Mouse (Mus musculus): ENCODE measurements around the gene Fhdc1.

The Fhdc1 gene

DNA sequence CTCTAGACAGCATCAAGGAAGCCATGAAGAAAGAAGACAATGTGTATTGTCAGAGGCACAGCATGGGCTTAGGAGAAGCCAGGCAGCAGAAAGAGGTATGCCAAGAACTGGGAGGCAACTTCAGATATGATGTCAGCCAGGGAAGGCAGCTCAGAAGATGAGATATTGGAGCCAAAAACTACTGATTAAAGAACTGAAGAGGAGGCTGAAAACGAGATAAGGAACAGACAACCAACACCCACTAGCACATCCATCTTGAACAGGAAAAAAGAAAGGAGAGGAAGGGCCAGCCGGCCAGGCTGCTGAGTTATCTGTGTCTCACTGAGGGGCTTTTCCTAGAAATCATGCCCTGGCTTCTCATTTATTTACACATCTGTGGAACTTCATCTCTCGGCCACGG lies 66.4 kb downstream of the Fhdc1 start:
- Histone ChIP-seq H3K27me3 (ENCODE audit: insufficient read depth, low read length) (peaks cover 5% of the 10 kb centered on the region; the same call in 1 of the 2 replicates), H3K36me3 (ENCODE audit: insufficient read depth, low read length) (no peaks in the 10 kb centered on the region), H3K4me1 (replicated peaks; ENCODE audit: low read depth, low read length) (peaks cover 6% of the 10 kb centered on the region), H3K4me3 (replicated peaks; ENCODE audit: low read length) (no peak overlapping the region), H3K9me3 (ENCODE audit: low read length) (no peaks in the 10 kb centered on the region)
- TF ChIP-seq CTCF (conservative IDR thresholded peaks at IDR 0.05; ENCODE audit: low read length) = no peak
- TF ChIP-seq POU5F1 (IDR thresholded peaks at IDR 0.05; ENCODE audit: borderline replicate concordance, low read length) = no peak

DNA sequence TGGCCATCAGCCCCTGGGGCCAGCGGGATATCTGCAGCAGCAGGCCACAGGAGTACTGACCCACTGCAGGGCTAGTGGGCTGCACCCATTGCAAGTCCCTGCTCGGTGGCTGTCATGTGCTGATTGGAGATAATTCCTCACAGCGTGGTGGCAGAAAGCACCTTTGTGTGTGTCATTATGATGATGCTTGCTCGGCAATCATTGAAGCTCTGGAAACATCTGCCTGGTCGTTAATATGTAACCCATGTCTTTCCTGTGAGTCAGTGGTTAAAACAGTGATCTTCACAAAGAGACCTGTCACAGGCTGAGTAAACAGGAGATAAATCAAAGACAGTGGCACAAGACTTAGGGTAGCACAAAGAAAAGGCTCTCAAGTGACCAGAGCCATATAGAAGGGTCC lies 67.3 kb downstream of the Fhdc1 start:
- no peaks in the 10 kb centered on the region for H3K9me3 ChIP-seq (ENCODE audit: low read length)
- no peak overlapping the region for H3K4me3 ChIP-seq (replicated peaks; ENCODE audit: low read length)
- peaks cover 5% of the 10 kb centered on the region; the same call in 1 of the 2 replicates for H3K27me3 ChIP-seq (ENCODE audit: insufficient read depth, low read length)
- peaks cover 10% of the 10 kb centered on the region for H3K4me1 ChIP-seq (replicated peaks; ENCODE audit: low read depth, low read length)
- TF ChIP-seq CTCF (conservative IDR thresholded peaks at IDR 0.05; ENCODE audit: low read length) (no peak), NANOG (IDR thresholded peaks at IDR 0.05; ENCODE audit: borderline replicate concordance, low read length) (no peak), POU5F1 (IDR thresholded peaks at IDR 0.05; ENCODE audit: borderline replicate concordance, low read length) (no peak)
- H3K36me3 ChIP-seq (ENCODE audit: insufficient read depth, low read length) = no peaks in the 10 kb centered on the region

DNA sequence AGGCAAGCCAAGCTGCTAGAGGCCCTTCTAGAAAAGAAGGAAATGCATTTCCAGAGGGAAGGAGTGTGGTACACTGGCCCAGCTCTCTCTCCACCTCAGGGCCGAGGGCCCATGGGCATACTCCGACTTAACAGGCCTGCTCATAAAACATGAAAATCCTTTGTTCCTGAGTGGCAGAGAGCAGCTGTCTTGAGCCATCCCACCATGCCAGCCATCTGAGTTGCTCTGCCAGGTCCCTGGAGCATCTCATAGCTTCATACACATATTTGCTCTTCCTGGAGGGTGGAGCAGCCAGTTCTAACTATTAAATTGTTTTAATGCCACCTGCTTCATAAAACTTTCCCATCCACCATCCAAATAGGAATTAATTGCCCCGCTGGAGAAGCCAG lies 70.8 kb downstream of the Fhdc1 start:
- Histone ChIP-seq H3K9me3 (ENCODE audit: low read length) (no peaks in the 10 kb centered on the region), H3K4me3 (replicated peaks; ENCODE audit: low read length) (no peak overlapping the region), H3K36me3 (ENCODE audit: insufficient read depth, low read length) (no peaks in the 10 kb centered on the region), H3K27me3 (ENCODE audit: insufficient read depth, low read length) (peaks cover 22% of the 10 kb centered on the region), H3K4me1 (replicated peaks; ENCODE audit: low read depth, low read length) (peaks cover 17% of the 10 kb centered on the region)
- TF ChIP-seq CTCF (conservative IDR thresholded peaks at IDR 0.05; ENCODE audit: low read length) = no peak
- no peak for TF ChIP-seq POU5F1 (IDR thresholded peaks at IDR 0.05; ENCODE audit: borderline replicate concordance, low read length)
- no peak for TF ChIP-seq NANOG (IDR thresholded peaks at IDR 0.05; ENCODE audit: borderline replicate concordance, low read length)

DNA sequence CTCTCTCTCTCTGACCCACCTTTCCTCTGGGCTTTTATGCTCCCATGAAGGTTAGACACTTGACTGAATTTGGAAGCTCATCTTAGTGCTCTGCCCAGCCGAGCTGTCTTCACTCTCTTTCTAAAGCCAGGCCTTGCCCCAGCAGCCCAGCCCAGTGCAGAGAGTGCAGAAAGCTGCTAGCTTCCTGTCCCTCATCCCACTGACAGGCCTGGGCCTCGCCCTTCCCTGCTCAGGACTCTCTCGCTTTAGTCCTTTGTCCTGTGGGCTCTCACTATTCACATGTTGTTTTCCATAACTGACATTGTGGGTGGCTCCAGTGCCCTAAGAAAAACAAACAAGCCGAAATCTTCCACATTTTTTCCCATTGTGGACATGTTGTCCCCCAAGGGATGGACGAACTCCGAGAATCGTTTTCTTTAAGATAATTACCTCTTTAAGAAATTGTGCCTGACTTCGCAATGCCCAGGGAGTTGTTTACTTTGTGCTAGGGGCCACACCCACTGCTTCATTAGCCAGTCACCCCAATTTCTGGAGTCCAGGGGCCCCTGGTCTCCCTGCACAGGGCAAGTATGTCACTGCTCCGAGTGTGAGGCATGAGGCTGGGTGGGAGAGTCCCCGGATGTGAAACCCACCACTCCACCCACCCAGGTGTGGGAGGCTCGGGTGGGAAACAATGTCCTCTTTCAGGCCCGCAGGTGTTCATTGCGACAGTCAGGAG lies 71.3 kb downstream of the Fhdc1 start:
- peaks cover 17% of the 10 kb centered on the region for H3K4me1 ChIP-seq (replicated peaks; ENCODE audit: low read depth, low read length)
- TF ChIP-seq CTCF (conservative IDR thresholded peaks at IDR 0.05; ENCODE audit: low read length) (no peak), POU5F1 (IDR thresholded peaks at IDR 0.05; ENCODE audit: borderline replicate concordance, low read length) (no peak), NANOG (IDR thresholded peaks at IDR 0.05; ENCODE audit: borderline replicate concordance, low read length) (no peak)
- H3K27me3 ChIP-seq (ENCODE audit: insufficient read depth, low read length) = peaks cover 22% of the 10 kb centered on the region
- H3K9me3 ChIP-seq (ENCODE audit: low read length) = no peaks in the 10 kb centered on the region
- no peaks in the 10 kb centered on the region for H3K36me3 ChIP-seq (ENCODE audit: insufficient read depth, low read length)
- H3K4me3 ChIP-seq (replicated peaks; ENCODE audit: low read length) = no peak overlapping the region

DNA sequence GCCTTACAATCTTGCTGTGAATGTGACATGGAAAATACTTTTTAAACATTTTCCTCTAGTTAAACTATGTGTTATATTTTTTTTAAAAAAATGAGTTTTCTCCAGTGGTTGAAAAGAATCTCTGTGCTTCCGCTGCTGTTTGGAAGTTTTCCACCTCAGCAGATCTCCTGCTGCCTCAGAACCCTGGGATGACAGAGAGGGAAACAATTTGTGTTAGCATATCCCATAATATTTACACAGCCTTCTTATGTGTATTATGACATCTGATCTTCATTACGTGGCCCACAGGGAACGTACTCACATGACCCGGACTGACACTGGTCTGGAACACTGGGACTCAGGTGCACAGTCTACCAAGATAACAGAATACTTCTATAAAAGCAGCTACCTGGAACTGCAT lies 74.7 kb downstream of the Fhdc1 start:
- H3K4me1 ChIP-seq (replicated peaks; ENCODE audit: low read depth, low read length) = peaks cover 17% of the 10 kb centered on the region
- no peaks in the 10 kb centered on the region for H3K36me3 ChIP-seq (ENCODE audit: insufficient read depth, low read length)
- peaks cover 17% of the 10 kb centered on the region for H3K27me3 ChIP-seq (ENCODE audit: insufficient read depth, low read length)
- no peaks in the 10 kb centered on the region for H3K9me3 ChIP-seq (ENCODE audit: low read length)
- TF ChIP-seq CTCF (conservative IDR thresholded peaks at IDR 0.05; ENCODE audit: low read length) = no peak
- no peak for TF ChIP-seq POU5F1 (IDR thresholded peaks at IDR 0.05; ENCODE audit: borderline replicate concordance, low read length)
- no peak for TF ChIP-seq NANOG (IDR thresholded peaks at IDR 0.05; ENCODE audit: borderline replicate concordance, low read length)
- H3K4me3 ChIP-seq (replicated peaks; ENCODE audit: low read length) = no peak overlapping the region

DNA sequence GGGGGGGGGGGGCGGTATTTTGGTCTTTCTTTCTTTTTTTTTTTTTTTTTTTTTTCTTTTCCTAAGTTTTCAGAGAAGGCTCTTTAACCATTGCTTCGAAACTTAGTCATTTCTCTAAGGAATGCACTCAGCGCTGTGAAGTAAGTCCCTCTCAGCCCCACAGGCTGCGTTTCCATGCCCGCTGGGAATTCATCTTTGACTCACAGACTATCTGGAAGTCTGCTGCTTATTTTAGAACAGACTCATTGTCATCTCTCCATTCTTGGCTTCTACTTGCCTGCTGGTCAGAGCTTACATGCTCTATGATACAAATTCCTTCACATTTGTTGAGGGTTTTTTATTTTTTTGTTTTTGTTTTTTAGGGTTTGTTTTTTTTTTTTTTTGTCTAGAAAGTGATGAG lies 76.8 kb downstream of the Fhdc1 start:
- TF ChIP-seq CTCF (conservative IDR thresholded peaks at IDR 0.05; ENCODE audit: low read length) = no peak
- no peak for TF ChIP-seq NANOG (IDR thresholded peaks at IDR 0.05; ENCODE audit: borderline replicate concordance, low read length)
- TF ChIP-seq POU5F1 (IDR thresholded peaks at IDR 0.05; ENCODE audit: borderline replicate concordance, low read length) = no peak
- Histone ChIP-seq H3K27me3 (ENCODE audit: insufficient read depth, low read length) (peaks cover 17% of the 10 kb centered on the region), H3K9me3 (ENCODE audit: low read length) (peaks cover 6% of the 10 kb centered on the region; the same call in 1 of the 2 replicates), H3K36me3 (ENCODE audit: insufficient read depth, low read length) (no peaks in the 10 kb centered on the region), H3K4me1 (replicated peaks; ENCODE audit: low read depth, low read length) (peaks cover 7% of the 10 kb centered on the region), H3K4me3 (replicated peaks; ENCODE audit: low read length) (no peak overlapping the region)

DNA sequence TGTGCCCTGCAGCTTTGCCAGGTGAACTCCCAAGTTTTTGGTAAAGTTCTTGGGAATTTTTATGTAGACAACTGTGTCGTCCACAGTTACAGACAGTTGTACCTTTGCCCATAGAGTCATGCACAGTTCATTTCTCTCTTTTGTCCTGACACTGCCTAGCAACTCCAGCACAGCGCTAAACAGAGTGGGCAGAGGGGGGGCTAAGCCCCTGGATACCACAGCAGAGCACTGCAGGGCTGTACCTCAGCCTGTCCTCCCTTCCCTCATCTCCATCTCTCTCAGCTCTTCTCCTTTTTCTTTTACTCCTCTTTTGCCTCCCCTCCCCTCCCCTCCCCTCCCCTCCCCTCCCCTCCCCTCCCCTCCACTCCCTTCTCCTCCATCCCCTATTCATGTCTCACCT lies 77.5 kb downstream of the Fhdc1 start:
- TF ChIP-seq CTCF (conservative IDR thresholded peaks at IDR 0.05; ENCODE audit: low read length) = no peak
- no peak for TF ChIP-seq POU5F1 (IDR thresholded peaks at IDR 0.05; ENCODE audit: borderline replicate concordance, low read length)
- no peak for TF ChIP-seq NANOG (IDR thresholded peaks at IDR 0.05; ENCODE audit: borderline replicate concordance, low read length)
- H3K9me3 ChIP-seq (ENCODE audit: low read length) = peaks cover 8% of the 10 kb centered on the region; the same call in 1 of the 2 replicates
- peaks cover 7% of the 10 kb centered on the region for H3K4me1 ChIP-seq (replicated peaks; ENCODE audit: low read depth, low read length)
- H3K27me3 ChIP-seq (ENCODE audit: insufficient read depth, low read length) = peaks cover 17% of the 10 kb centered on the region
- H3K4me3 ChIP-seq (replicated peaks; ENCODE audit: low read length) = no peak overlapping the region
- no peaks in the 10 kb centered on the region for H3K36me3 ChIP-seq (ENCODE audit: insufficient read depth, low read length)

DNA sequence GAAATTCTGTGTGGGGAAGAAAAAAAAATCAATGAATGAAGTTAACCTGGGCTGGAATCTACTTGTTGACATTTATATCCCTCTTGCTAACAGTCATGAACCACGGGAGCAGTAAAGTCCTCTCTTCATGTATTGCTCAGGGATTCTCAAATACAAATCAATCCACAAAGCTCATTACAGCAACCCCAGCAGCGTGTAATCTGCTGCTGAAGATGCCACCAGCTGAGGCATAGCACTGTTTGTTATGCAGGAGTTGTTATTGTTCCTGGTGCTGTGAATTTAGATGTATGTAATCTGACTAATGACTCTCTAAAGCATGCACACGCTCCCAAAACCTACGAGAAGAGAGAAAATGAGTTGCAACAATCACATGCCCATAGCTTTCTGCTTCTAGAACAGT lies 82.3 kb downstream of the Fhdc1 start:
- H3K36me3 ChIP-seq (ENCODE audit: insufficient read depth, low read length) = no peaks in the 10 kb centered on the region
- no peak for TF ChIP-seq NANOG (IDR thresholded peaks at IDR 0.05; ENCODE audit: borderline replicate concordance, low read length)
- no peak for TF ChIP-seq CTCF (conservative IDR thresholded peaks at IDR 0.05; ENCODE audit: low read length)
- no peak for TF ChIP-seq POU5F1 (IDR thresholded peaks at IDR 0.05; ENCODE audit: borderline replicate concordance, low read length)

DNA sequence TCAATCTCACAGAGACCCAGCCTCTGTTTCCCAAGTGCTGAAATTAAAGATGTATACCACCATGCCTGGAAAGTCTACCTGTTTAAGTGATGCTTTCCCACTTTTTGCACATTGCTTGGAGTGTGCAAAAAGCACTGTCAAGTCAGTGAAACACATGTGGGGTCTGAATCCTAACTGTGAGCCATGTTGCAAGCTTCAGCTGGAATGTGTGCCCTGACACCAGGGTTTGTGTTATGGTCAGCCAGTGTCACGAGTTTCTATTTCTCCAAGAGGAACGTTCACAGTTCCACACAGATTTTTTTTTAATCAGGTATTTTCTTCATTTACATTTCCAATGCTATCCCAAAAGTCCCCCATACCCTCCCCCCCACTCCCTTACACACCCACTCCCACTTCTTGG lies 84.0 kb downstream of the Fhdc1 start:
- no peaks in the 10 kb centered on the region for H3K36me3 ChIP-seq (ENCODE audit: insufficient read depth, low read length)
- H3K4me1 ChIP-seq (replicated peaks; ENCODE audit: low read depth, low read length) = no peaks in the 10 kb centered on the region
- H3K4me3 ChIP-seq (replicated peaks; ENCODE audit: low read length) = no peak overlapping the region
- TF ChIP-seq NANOG (IDR thresholded peaks at IDR 0.05; ENCODE audit: borderline replicate concordance, low read length) (no peak), CTCF (conservative IDR thresholded peaks at IDR 0.05; ENCODE audit: low read length) (no peak), POU5F1 (IDR thresholded peaks at IDR 0.05; ENCODE audit: borderline replicate concordance, low read length) (no peak)
- peaks cover 8% of the 10 kb centered on the region; the same call in 1 of the 2 replicates for H3K9me3 ChIP-seq (ENCODE audit: low read length)
- H3K27me3 ChIP-seq (ENCODE audit: insufficient read depth, low read length) = no peaks in the 10 kb centered on the region

More for the DNA sequence above, 82.3 kb downstream of the Fhdc1 start:
- Histone ChIP-seq H3K9me3 (ENCODE audit: low read length) (peaks cover 8% of the 10 kb centered on the region; the same call in 1 of the 2 replicates), H3K4me1 (replicated peaks; ENCODE audit: low read depth, low read length) (no peaks in the 10 kb centered on the region), H3K27me3 (ENCODE audit: insufficient read depth, low read length) (no peaks in the 10 kb centered on the region), H3K4me3 (replicated peaks; ENCODE audit: low read length) (no peak overlapping the region)
